Mouse (Mus musculus) embryonic fibroblast, embryonic 13.5 days (primary cell): ENCODE data around the gene Gng3.

Experiments
- CTCF ChIP-seq: IDR thresholded peaks from 2 replicates; pipeline ENCODE4 v1.5.1; 2011; ENCODE audit warnings: mild to moderate bottlenecking, control low read depth, low read length, moderate library complexity, borderline replicate concordance; ENCODE audit not compliant: insufficient read depth
- POLR2A ChIP-seq: IDR thresholded peaks from 2 replicates; pipeline ENCODE4 v1.6.1; 2011; ENCODE audit warnings: low read depth, mild to moderate bottlenecking, control low read depth, low read length, moderate library complexity

DNA sequence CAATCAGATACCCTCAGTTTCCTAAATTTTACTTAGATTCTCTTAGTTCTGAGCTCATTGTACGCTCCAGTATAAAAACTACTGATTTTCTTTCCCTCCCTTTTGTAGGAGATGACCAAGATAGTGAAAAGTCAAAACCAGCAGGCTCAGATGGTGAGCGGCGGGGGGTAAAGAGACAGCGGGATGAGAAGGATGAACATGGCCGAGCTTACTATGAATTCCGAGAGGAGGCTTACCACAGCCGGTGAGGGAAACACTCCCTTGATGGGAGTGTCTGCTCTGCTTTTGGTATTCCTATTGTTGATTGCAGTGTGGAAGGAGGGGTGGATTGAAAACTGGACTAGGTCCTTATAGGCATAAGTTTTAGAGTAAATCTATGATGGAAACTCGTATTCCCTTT is 16.3 kb downstream of the Gng3 start:
- no peak for TF ChIP-seq CTCF
- no peak for TF ChIP-seq POLR2A
